Mouse (Mus musculus): Measurements from ENCODE around the gene Crot.
A peak's percentile ranks its signal among the peaks of the same experiment; 100 is the strongest.
"Not testable (repeated sequence)": the region's sequence is repeated elsewhere in the genome, so short reads cannot be mapped to it uniquely, and the experiment has no call there.

Crot gene

GRCm38 (mm10) chr5:8995966-8996685 is 998 bp downstream of the Crot start:
- peak in 1 of 2 experiments; percentile 7 for DNase-seq

- DNase-seq = no peak
Observed at GRCm38 (mm10) chr5:8991626-8992025, 5.5 kb downstream of the Crot start.

GRCm38 (mm10) chr5:8990526-8990925 is 6.6 kb downstream of the Crot start:
- no peak for DNase-seq

DNA sequence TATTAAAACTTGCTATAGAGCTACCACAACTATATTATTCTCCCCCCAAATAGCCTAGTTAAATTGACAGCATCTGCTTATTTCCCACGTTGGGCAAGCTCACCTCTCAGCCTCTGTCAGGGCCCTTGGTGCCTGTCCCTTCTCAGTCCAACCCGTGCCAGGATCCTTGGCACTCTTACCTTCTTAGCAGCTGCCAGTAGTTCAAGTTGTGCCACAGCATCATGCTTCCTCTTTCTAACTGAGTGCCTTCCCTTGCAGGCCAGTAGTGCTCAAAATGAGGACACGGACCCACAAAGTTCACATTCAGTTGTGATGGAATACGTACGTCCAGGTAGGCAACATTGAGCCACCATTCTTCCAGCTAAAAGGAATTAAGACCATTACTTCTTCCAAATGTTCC is 9.2 kb downstream of the Crot start:
- no peak for DNase-seq

- no peak for DNase-seq
Observed at GRCm38 (mm10) chr5:8985470-8985869, 11.7 kb downstream of the Crot start.

DNA sequence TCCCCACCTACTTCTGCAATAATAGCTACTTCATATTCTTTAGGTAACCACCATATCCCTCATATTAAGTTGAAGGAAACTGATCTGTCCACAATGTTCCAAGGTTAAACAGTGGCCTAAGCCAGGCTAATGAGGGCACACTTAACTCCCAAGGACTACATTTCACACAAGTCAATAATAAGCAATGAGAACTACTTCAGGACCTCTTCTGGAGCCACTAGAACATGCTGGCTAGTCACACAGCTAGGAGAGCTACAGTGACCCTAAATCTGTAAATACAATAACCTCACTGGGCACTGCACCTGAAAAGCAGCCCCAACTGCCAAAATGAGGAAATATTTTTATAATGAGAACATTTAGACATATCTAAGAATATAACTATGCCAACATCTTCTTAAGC is 22.4 kb downstream of the Crot start:
- DNase-seq = no peak

DNA sequence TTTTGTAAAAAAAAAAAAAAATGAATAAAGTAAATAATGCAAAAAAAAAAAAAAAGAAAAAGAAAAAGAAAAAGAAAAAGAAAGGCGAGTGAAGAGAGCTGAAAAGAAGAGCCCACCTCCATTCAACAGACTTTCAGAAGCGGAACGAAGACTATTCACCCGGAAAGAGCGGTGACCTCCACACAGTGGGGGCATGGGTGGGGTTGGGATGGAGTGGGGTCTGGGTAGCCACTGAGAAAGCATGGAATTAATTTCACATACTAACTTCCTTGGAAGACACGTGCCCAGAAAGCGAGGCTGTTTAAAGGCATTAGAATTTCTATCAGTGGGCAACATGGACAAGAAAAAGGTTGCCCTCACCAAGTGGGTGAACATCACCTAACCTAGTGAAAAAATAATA is 24.8 kb downstream of the Crot start:
- DNase-seq = no peak

GRCm38 (mm10) chr5:8970694-8971093 is 26.4 kb downstream of the Crot start:
- DNase-seq = no peak

GRCm38 (mm10) chr5:8964487-8964886 is 32.6 kb downstream of the Crot start:
- no peak for DNase-seq

DNA sequence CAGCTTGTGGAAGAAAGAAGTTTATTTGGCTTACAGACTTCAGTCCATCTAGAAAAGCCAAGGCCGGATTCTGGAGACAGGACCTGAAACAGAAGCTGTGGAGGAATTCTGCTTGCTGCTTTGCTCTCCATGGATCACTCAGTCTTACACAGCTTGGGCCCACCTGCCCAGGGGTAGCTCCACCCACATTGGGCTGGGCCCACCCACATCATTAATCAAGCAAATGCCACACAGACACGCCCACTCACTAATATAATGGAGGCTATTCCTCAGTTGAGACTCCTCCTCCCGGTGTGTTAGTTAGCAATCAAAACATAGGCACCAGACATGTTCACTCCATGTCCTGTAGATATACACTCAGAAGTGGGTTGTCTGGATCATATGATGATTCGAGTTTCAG is 36.6 kb downstream of the Crot start:
- DNase-seq = no peak

- no peak for DNase-seq
Observed at GRCm38 (mm10) chr5:8955544-8955943, 41.6 kb downstream of the Crot start.

- DNase-seq = no peak
Observed at GRCm38 (mm10) chr5:8953660-8954059, 43.5 kb downstream of the Crot start.

DNA sequence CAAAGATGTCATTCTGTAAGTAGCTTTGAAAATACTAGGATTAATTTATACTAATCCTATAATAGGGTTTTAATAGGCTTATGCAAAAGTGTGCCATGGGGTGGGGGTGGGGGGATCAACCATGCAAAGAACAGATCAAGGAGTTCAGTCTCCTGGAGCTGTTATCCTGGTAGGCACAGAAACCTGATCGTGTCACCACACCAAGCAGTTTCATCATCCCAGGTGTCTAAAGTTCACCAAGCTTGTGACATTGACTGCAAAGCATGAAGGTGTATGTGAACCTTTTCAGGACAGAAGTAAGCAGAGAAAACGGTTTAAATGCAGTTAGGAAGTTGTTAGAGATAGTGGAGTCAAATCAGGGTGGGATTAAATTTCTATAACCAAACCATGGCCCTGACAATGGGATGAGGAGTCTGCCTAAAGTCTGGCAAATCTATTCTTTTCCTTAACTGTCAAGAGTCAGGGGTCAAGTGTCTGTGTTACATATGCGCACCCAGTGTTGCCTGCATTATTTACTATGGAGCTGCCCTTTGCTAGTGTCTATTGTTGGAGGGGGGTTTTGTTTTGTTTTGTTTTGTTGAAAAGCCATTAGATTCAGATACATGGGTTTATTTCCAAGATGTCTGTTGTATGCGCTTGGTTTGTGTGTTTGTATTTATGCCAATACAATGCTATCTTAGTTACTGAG is 49.6 kb downstream of the Crot start:
- DNase-seq = no peak

DNA sequence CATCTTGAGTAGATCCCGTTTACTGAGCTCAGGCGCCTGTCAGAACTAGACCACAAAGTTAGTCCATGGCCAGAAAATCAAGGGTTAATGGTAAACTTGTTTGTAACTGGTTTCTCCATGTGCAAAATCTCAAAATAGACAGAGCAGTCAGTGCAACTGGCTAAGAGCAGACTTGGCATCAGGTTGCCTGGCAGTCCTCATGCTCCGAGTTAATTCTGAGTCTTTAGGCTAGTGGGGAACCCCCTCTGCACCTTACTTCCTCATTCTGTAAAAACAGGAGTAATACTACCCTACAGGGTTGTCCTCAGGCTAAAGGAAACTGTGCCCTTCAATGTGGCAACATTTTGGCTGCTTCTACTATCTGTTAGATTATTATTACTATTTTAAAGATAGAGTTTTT is 53.3 kb downstream of the Crot start:
- no peak for DNase-seq

GRCm38 (mm10) chr5:8941266-8941665 is 55.9 kb downstream of the Crot start:
- not testable (repeated sequence) for DNase-seq

- DNase-seq = no peak
Observed at GRCm38 (mm10) chr5:8937965-8938364, 59.2 kb downstream of the Crot start.

GRCm38 (mm10) chr5:8928440-8928839 is 68.7 kb downstream of the Crot start:
- no peak for DNase-seq

DNA sequence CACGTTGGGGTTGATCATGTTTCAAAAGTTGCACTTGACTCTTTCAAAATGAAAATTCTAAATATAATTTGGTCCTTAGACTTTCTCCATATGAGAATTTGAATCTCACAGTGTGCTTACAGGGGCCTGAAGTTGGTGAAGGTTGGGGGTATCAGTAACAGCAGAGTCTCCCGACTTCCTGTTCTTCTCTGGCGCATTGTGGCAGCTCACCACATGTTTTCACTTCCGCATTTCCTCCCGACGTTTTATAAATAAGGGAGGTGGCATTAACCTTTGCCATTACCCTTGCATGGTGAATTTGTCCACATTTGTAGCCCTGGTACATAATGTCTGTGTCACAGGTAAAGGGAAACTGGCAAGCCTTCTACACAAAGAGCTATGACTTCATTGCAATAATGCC is 80.1 kb downstream of the Crot start:
- DNase-seq = no peak

GRCm38 (mm10) chr5:8916400-8916799 is 80.7 kb downstream of the Crot start:
- DNase-seq = no peak

Measured in cerebellum, postnatal 25 days (tissue).